Mouse (Mus musculus): Measurements from ENCODE around the gene Cntnap5a. TPM values are rescaled to one million over a fixed set of nuclear protein-coding genes. Genes with fewer than 3 reads are reported as not detected.

Gene Cntnap5a
- total and polyA plus RNA-seq, 3 experiments, result not detected

DNA sequence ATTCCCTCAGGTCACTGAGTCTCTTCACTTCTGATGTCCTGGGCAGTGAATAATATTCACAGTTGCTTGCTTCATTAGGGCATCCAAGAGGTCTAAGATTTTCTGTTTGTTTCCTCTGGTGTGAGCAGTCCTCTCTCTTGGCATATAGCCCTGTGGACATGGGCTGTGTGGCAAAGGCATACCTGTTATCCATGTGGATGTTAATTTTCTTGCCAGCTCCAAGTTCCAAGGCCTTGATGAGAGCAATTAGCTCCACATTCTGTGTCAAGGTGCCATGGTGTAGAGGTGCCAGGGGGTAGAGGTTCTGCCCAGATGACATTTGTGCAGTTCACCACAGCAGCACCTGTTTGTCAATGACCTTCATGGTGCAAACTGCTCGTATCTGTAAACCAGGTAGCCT is 689.0 kb downstream of the Cntnap5a start:
- no peaks in the 10 kb centered on the region for H3K9me3 ChIP-seq (replicated peaks; ENCODE audit: insufficient read depth, low read length)
- peaks cover 1% of the 10 kb centered on the region; the same call in 1 of the 2 replicates for H3K79me2 ChIP-seq (ENCODE audit: control insufficient read depth, insufficient read depth, low read length, poor library complexity)
- no peak for TF ChIP-seq HCFC1 (IDR thresholded peaks at IDR 0.05; ENCODE audit: low read depth, low read length)
- TF ChIP-seq SIN3A (IDR thresholded peaks at IDR 0.05; ENCODE audit: low read length), result no peak
- TF ChIP-seq SMC3 (IDR thresholded peaks at IDR 0.05; ENCODE audit: low read depth, low read length), result no peak
- no peak for TF ChIP-seq USF1 (IDR thresholded peaks at IDR 0.05; ENCODE audit: low read depth, low read length)
- TF ChIP-seq POLR2A (IDR thresholded peaks at IDR 0.05; ENCODE audit: control insufficient read depth in 1 of 2, insufficient read depth in 1 of 2, low read depth in 1 of 2, low read length in 2 of 2, poor library complexity in 1 of 2), result no peak
- TF ChIP-seq RAD21 (IDR thresholded peaks at IDR 0.05; ENCODE audit: low read depth, low read length), result no peak
- TF ChIP-seq MEF2A (IDR thresholded peaks at IDR 0.05; ENCODE audit: extremely low read depth, insufficient replicate concordance, low read depth, low read length, poor library complexity, severe bottlenecking), result no peak
- no peak for DNase-seq (ENCODE audit: low read depth, low spot score)
- H3K4me3 ChIP-seq (ENCODE audit: control insufficient read depth in 1 of 2, insufficient read depth in 1 of 2, low read depth in 2 of 2, low read length in 2 of 2), result no peak overlapping the region
- H3K4me1 ChIP-seq (ENCODE audit: control insufficient read depth in 1 of 2, insufficient read depth in 2 of 2, low read length in 2 of 2), result no peaks in the 10 kb centered on the region
- no peak overlapping the region for H3K27ac ChIP-seq (ENCODE audit: control insufficient read depth, low read depth, low read length)
- no peak overlapping the region for H3K9ac ChIP-seq (ENCODE audit: control insufficient read depth, low read depth, low read length, poor library complexity, severe bottlenecking)
- 0 out of 4 replicates have a peak, but pooled peaks cover 0 to 1% of the 10 kb centered on the region in 2 experiments for H3K27me3 ChIP-seq (ENCODE audit: control insufficient read depth in 1 of 2, insufficient read depth in 2 of 2, low read length in 2 of 2)
- H3K36me3 ChIP-seq (ENCODE audit: control insufficient read depth in 1 of 2, insufficient read depth in 2 of 2, low read length in 2 of 2), result no peaks in the 10 kb centered on the region

DNA sequence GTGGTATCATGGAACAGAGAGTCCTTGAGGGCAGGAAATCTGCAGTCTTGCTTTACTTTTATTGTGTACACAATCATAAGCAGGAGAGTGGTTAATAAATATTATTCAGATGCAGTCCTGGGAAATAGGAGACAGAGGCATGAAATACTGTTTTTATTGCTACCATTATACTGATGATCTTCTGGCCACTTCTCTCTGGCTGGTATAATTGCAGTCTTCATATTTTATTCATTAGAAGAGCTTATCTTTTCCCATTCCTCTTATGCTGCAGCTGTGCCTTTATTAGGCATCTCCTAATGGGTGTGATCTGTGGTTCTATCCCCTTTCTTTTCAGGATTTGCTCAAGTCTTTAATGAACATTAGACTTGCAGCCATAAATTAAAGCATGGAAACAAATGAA is 707.8 kb downstream of the Cntnap5a start:
- Histone ChIP-seq H3K36me3 (ENCODE audit: control insufficient read depth in 1 of 2, insufficient read depth in 2 of 2, low read length in 2 of 2) (no peaks in the 10 kb centered on the region), H3K9me3 (replicated peaks; ENCODE audit: insufficient read depth, low read length) (no peaks in the 10 kb centered on the region), H3K79me2 (ENCODE audit: control insufficient read depth, insufficient read depth, low read length, poor library complexity) (no peaks in the 10 kb centered on the region), H3K4me3 (ENCODE audit: control insufficient read depth in 1 of 2, insufficient read depth in 1 of 2, low read depth in 2 of 2, low read length in 2 of 2) (no peak overlapping the region), H3K27me3 (ENCODE audit: control insufficient read depth in 1 of 2, insufficient read depth in 2 of 2, low read length in 2 of 2) (no peaks in the 10 kb centered on the region), H3K9ac (ENCODE audit: control insufficient read depth, low read depth, low read length, poor library complexity, severe bottlenecking) (no peak overlapping the region), H3K4me1 (ENCODE audit: control insufficient read depth in 1 of 2, insufficient read depth in 2 of 2, low read length in 2 of 2) (no peaks in the 10 kb centered on the region), H3K27ac (ENCODE audit: control insufficient read depth, low read depth, low read length) (no peak overlapping the region)
- DNase-seq (ENCODE audit: low read depth, low spot score), result no peak
- TF ChIP-seq JUND (IDR thresholded peaks at IDR 0.05; ENCODE audit: low read depth, low read length) (no peak), ZMIZ1 (IDR thresholded peaks at IDR 0.05; ENCODE audit: low read depth, low read length) (no peak), BHLHE40 (IDR thresholded peaks at IDR 0.05; ENCODE audit: borderline replicate concordance, low read depth, low read length) (no peak), TCF12 (IDR thresholded peaks at IDR 0.05; ENCODE audit: low read depth, low read length) (no peak), CHD1 (IDR thresholded peaks at IDR 0.05; ENCODE audit: low read depth, low read length) (no peak), ETS1 (IDR thresholded peaks at IDR 0.05; ENCODE audit: low read depth, low read length) (no peak)

DNA sequence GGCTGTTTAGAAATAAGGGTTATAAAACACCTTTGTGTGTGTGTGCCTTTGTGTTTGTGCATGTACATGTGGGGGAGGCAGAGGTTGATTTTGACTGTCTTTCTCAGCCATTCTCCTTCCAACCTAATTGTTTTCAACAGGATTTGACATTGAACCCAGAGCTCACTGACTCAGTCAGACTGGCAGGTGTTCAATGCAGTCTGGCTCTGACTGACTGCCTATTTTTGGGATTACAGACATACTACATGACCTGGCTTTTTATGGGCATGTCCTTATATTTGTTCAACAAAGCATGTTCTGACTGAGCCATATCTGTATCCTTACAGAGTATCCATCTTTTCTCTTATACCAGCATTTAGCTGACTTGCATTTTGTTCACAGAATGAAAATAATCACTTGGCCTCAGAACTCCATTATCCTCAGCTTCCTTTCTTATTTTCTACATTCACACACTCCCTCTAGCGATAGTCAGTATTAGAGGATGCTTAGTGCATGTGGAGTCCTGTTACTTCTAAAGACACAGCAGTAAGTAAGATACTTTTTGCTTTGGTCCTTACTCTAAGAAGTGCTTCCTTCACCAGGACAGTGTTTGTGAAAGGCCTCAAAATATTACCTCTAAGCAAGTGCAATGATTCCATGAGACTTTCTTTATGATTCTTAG is 717.6 kb downstream of the Cntnap5a start:
- DNase-seq (ENCODE audit: low read depth, low spot score), result no peak
- no peaks in the 10 kb centered on the region for H3K36me3 ChIP-seq (ENCODE audit: control insufficient read depth in 1 of 2, insufficient read depth in 2 of 2, low read length in 2 of 2)
- no peaks in the 10 kb centered on the region for H3K79me2 ChIP-seq (ENCODE audit: control insufficient read depth, insufficient read depth, low read length, poor library complexity)
- no peaks in the 10 kb centered on the region for H3K27me3 ChIP-seq (ENCODE audit: control insufficient read depth in 1 of 2, insufficient read depth in 2 of 2, low read length in 2 of 2)
- no peaks in the 10 kb centered on the region for H3K4me1 ChIP-seq (ENCODE audit: control insufficient read depth in 1 of 2, insufficient read depth in 2 of 2, low read length in 2 of 2)
- no peaks in the 10 kb centered on the region for H3K9me3 ChIP-seq (replicated peaks; ENCODE audit: insufficient read depth, low read length)
- no peak overlapping the region for H3K27ac ChIP-seq (ENCODE audit: control insufficient read depth, low read depth, low read length)
- H3K4me3 ChIP-seq (ENCODE audit: control insufficient read depth in 1 of 2, insufficient read depth in 1 of 2, low read depth in 2 of 2, low read length in 2 of 2), result no peak overlapping the region
- TF ChIP-seq EP300 (IDR thresholded peaks at IDR 0.05; ENCODE audit: low read depth in 1 of 2, low read length in 2 of 2) (no peak), GABPA (IDR thresholded peaks at IDR 0.05; ENCODE audit: low read depth, low read length) (no peak), SMC3 (IDR thresholded peaks at IDR 0.05; ENCODE audit: low read depth, low read length) (no peak), E2F4 (IDR thresholded peaks at IDR 0.05; ENCODE audit: borderline replicate concordance, low read depth, low read length) (no peak), ZMIZ1 (IDR thresholded peaks at IDR 0.05; ENCODE audit: low read depth, low read length) (no peak), KAT2A (conservative IDR thresholded peaks at IDR 0.05; ENCODE audit: low read depth, low read length) (no peak), MAZ (IDR thresholded peaks at IDR 0.05; ENCODE audit: low read depth, low read length) (no peak), ZNF384 (IDR thresholded peaks at IDR 0.05; ENCODE audit: low read depth, low read length) (no peak), USF2 (IDR thresholded peaks at IDR 0.05; ENCODE audit: borderline replicate concordance in 1 of 2, insufficient read depth in 1 of 2, low read depth in 1 of 2, low read length in 2 of 2) (no peak), JUND (IDR thresholded peaks at IDR 0.05; ENCODE audit: low read depth, low read length) (no peak), USF1 (IDR thresholded peaks at IDR 0.05; ENCODE audit: low read depth, low read length) (no peak), ELF1 (IDR thresholded peaks at IDR 0.05; ENCODE audit: low read depth, low read length) (no peak), TCF12 (IDR thresholded peaks at IDR 0.05; ENCODE audit: low read depth, low read length) (no peak), TBP (IDR thresholded peaks at IDR 0.05; ENCODE audit: low read depth, low read length) (no peak), POLR2A (IDR thresholded peaks at IDR 0.05; ENCODE audit: control insufficient read depth in 1 of 2, insufficient read depth in 1 of 2, low read depth in 1 of 2, low read length in 2 of 2, poor library complexity in 1 of 2) (no peak), TAL1 (IDR thresholded peaks at IDR 0.05; ENCODE audit: low read length) (no peak), SIN3A (IDR thresholded peaks at IDR 0.05; ENCODE audit: low read length) (no peak)
- no peak overlapping the region for H3K9ac ChIP-seq (ENCODE audit: control insufficient read depth, low read depth, low read length, poor library complexity, severe bottlenecking)

Measured in MEL (cell line).